Mouse (Mus musculus): ENCODE data around the gene Idua. TPM values are rescaled to one million over a fixed set of nuclear protein-coding genes. Genes with fewer than 3 reads are reported as not detected.

The Idua gene
- polyA plus RNA-seq, 2 experiments from 2014 or later = 8.8 to 9.8 TPM

DNA sequence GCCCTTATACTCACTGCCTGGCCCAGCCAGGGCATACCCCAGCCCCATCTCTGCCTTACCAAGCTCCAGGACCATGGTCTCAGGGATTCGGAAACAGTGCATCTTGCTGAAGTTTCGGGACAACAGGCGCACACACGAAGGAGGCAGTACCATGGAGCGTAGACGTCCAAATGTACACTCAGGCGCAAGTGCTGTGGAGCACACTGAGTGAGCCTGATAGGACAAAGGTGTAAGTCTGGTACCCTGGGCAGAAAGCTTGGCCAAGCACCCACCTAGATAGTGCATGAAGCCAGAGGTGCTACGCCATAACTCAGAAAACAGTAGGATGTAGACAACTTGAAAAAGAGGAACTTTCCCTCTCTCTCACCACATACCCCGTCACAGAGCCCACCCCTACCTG is 4.8 kb upstream of the Idua start:
- no peak for ATAC-seq

DNA sequence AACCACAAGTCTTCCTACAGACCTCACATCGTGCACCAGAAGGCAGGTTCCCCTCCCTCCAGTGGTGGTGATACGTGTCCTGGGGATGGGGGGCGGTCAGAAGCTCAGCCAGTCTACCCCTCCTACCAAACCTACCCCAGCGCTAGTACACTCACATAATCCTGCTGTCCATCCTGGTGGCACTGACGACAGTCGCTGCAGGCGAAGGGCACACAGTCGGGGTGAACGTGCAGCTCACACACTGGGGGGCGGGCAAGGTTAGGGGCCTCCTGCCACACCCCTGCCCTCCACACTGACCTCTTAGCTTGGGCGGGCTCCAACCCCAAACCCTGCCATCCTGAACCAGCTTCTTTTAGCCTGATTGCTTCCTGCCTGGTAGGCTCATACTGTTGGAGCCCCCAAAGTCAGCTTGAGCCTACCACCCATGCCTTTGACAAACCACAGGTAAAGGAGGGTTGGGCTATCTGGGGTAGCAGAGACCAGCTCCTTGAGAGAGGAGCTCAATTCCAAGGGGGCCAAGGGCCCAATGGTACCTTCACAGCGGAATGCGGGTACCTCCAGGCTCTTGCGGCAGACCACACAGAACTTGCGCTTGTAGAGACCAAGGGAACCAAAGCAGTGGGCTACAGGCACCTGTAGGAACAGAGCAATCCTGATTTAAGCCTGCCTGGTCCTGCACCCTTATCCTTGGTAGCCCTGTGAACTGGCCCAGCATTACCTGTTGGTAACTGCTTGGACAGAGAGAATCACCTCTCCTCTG is 4.1 kb upstream of the Idua start:
- ATAC-seq = no peak

DNA sequence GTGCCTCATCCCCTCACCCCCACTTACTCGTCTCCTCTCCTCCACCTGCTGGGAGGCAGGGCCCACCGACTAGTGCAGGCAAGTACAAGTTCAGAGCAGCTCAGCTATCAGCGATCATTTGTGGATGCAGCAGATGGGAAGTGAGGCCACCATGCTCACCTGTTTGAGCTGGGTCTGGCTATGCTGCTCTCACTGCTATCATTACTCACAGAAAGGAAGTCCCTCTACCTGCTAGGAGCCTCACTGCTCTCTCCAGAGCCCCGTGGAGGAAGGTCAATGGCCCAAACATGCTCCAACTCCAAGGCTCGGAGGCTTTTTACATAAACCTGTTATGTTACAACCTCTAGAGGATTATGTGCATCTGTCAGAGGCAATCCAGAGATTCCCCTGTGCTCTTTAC is 2.7 kb upstream of the Idua start:
- ATAC-seq = no peak

DNA sequence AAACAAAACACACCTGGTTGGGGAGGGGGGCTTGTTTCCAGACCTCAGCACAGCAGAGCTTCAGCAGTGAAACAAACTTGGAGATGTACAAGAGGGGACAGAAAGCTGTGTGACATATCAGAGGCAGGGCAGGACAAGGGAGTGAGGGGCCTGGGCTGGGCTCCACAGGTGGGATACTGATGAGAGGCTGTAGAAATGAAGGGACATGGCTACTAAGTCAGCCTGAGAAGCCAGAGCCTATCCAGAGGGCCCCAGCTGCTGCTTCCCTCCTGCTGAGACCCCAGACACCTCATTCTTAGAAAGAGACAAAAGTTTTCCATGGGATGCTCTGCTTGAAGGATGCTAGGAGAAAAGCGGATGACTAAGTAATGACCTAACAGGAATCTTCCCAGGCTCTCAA is 1.5 kb upstream of the Idua start:
- no peak for ATAC-seq

- ATAC-seq = peak; percentile 96
These were observed 619 bp downstream of the Idua start for GRCm38 (mm10) chr5:108660632-108661268.

- ATAC-seq = no peak
These were observed 2.6 kb downstream of the Idua start for GRCm38 (mm10) chr5:108662772-108663171.

DNA sequence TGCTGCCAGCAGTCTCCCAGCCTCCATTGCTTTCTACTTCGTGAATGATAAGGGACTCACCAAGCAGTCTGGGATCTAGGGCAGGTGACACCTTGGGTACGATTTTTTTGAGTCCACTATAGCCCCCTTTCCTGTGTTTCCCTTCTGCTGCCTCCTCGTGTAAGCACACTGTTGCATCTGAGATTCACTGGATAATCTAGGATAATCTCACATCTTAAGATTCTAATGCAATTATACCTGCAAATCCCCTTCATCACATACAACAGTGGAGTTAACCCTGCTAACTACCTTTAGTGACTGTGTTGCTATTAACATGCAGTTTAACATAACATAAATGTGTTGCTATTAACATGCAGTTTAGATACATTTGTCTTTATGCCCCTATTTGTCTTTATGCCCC is 4.9 kb downstream of the Idua start:
- no peak for ATAC-seq

- no peak for ATAC-seq
These were observed 7.2 kb downstream of the Idua start for GRCm38 (mm10) chr5:108667370-108667769.

- peak; percentile 11 for ATAC-seq
These were observed 8.3 kb downstream of the Idua start for GRCm38 (mm10) chr5:108668387-108668932.

GRCm38 (mm10) chr5:108668977-108669936 is 9.1 kb downstream of the Idua start, which contains the start of gene Dgkq:
Dgkq (minus strand) TSS chr5:108669672.
- peak; percentile 87 for ATAC-seq

GRCm38 (mm10) chr5:108669986-108670385 is 9.9 kb downstream of the Idua start:
- no peak for ATAC-seq

- ATAC-seq = no peak
These were observed 10.7 kb downstream of the Idua start for GRCm38 (mm10) chr5:108670785-108671184.

DNA sequence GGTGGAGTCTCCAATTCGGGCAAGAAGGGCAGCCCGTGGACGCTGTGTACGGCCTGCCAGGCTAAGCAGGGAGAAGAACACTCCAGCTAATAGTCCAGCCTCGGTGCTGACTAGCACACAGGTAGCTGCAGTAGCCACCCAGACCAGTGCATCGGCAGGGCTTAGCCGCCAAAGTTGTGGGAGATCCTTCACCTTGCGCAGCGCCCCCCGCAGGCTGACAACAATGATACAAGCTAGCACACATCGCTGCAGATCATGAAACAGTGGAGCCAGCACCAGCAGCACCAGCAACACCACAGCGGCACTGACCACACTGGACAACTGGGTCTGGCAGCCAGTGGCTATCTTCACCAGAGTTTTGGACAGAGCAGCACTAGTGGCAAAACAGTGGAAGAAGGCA is 11.6 kb downstream of the Idua start:
- ATAC-seq = no peak

DNA sequence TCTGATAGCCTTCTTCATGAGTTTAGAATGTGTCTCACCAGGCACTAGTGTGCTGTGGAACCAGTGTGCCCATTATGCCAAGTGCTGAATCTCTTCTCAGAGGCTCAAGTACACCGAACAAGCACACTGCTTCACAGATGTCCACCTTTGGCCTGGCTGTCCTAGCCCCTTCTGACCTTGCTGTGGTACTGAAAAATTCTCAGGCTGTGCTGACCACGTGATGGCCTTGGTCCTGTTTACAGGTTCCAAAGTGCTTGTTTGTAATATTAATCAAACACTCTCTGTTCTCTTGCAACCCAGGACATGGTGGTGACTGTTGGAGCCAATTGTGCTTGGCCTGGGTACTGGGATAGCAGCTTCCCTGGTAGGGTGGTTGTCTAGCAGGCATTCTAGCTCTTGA is 14.5 kb downstream of the Idua start:
- ATAC-seq = no peak

DNA sequence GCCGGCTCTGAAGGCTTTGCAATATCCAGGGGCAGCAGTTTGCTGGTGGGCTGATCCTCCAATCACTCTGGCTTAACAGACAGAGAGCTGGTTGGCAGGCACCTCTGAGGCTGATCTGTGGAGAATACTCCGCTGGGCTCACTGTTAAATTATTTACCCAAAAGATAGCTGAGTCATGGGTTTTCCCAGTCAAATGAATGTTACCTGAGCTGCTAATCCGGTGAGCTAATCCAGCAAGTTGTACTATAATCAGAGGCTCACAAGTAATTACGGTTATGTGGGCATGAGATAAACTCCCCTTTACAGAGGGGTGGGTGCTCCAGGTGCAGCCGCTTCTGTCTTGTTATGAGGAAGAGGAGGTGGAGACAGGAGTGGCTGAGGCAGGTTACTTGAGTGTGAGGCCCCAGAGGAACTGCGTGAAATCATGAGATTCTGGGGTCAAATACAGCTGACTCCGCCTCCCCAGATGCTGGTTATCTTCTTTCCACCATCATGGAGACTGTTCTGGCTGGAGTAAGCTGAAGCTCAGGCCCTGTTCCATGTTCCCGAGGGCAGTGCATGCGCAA is 15.2 kb downstream of the Idua start, which contains the start of gene Slc26a1:
Gene Slc26a1, minus strand, starts transcription at position 319 of the 566 bp plus-strand sequence.
- ATAC-seq = no peak

DNA sequence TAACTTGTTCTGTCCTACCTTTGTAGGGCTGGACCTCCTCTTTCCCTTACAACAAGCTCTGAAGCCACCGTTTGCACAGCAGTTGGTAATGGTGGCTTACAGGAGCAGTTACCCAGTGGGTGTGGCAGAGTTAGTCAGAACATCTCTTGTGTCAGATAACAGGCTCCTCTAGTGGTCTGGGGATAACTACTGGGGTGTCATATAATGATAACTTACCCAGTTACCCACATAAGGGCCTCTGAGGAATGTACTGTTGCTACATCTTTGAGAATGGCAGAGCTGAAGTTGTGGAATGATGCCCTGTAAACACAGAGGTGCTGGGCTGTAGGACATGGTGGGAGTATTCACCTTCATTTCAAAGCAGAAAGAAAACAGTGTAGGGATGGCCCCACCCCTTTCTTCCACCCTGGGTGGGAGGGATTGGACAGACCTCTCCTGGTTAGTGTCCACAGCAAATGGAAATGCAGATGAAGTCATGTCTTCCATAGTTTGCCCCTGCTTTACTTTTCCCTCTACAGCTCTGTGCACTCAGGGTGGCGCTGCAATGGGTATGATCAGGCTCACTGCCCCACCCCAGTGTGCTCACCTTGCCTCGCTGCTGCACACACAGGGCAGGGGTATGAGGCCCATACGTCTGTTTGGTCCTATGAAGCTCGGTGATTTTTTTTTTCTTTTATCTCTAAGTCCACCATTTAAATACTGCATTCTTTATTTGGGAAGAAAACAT is 16.8 kb downstream of the Idua start:
- ATAC-seq = no peak

- no peak for ATAC-seq
These were observed 17.6 kb downstream of the Idua start for GRCm38 (mm10) chr5:108677605-108678295.

DNA sequence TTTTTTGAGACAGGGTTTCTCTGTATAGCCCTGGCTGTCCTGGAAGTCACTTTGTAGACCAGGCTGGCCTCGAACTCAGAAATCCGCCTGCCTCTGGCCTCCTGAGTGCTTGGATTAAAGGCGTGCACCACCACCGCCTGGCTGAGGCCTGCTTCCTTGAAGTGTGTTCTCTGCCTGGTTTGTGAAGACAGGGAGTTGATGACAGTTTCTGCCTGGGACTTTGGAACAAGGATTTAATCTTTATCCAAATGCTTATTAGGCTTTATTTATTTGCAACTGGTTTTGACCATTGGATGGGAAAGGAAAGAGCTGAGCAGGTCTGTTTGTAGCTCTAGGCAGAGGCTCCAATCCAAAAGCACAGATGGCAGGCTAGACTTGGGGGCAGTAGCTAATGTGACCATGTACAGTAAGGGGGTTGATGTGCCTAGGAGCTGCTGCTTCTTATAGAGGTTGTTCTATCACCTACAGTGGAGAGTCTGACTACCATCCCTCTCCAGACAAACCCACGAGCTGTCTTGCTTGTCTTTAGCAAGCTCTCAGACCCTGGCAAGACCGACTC is 18.2 kb downstream of the Idua start:
- ATAC-seq = no peak

GRCm38 (mm10) chr5:108679909-108680308 is 19.8 kb downstream of the Idua start:
- no peak for ATAC-seq

DNA sequence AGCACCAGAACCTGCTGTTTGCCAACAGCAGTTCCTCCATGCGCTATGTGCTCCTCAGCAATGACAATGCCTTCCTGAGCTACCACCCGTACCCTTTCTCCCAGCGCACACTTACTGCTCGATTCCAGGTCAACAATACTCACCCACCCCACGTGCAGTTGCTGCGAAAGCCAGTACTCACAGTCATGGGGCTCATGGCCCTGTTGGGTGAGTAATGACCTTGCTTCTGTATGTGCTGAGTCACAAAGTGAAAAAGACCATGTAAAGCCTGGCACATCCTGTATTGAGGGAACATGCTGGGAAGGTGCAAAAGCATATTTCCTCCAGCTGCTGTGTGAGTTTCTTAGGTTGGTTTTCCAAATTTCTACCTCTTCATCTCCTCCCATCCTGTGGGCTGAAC is 20.7 kb downstream of the Idua start:
- no peak for ATAC-seq

- no peak for ATAC-seq
These were observed 29.0 kb downstream of the Idua start for GRCm38 (mm10) chr5:108689091-108689490.

Measured in activated CD4-positive, CD25-positive, alpha-beta regulatory T cell, adult 4 months (primary cell).